Mouse (Mus musculus) gastrocnemius, adult 18-20 months (tissue): Measurements from ENCODE around the gene Vamp9. TPM values are rescaled to one million over a fixed set of nuclear protein-coding genes. Genes with fewer than 3 reads are reported as not detected.

ENCODE experiments used
- DNase-seq: peaks from one replicate; pipeline ENCODE4 v3.0.0; 2021; ENCODE audit warnings: low spot score
- long read RNA-seq, 2 experiments: library from polyadenylated mRNA; stranded (forward); transcript quantifications; one replicate each; pipeline ENCODE4 v2.0.0; 2021
- total RNA-seq, 2 experiments: library from RNA; stranded (reverse); gene quantifications; 2 replicates each; pipeline ENCODE4 v1.2.3; 2021

Gene Vamp9
- not detected for total RNA-seq
- long read RNA-seq, experiment 1: 0 reads
- long read RNA-seq, experiment 2: 0 reads

- DNase-seq: peak; percentile 94
Measured at GRCm38 (mm10) chr5:99906181-99906956, at the start of gene Vamp9. Vamp9 (plus strand) TSS chr5:99906254.

- DNase-seq: no peak
Measured at GRCm38 (mm10) chr5:99857106-99857637, 48.9 kb upstream of the Vamp9 start.

GRCm38 (mm10) chr5:99859637-99860433, 46.2 kb upstream of the Vamp9 start:
- no peak for DNase-seq

- no peak for DNase-seq
Measured at GRCm38 (mm10) chr5:99861816-99862215, 44.2 kb upstream of the Vamp9 start.

GRCm38 (mm10) chr5:99863656-99864380, 42.2 kb upstream of the Vamp9 start:
- no peak for DNase-seq

- no peak for DNase-seq
Measured at GRCm38 (mm10) chr5:99865779-99866178, 40.3 kb upstream of the Vamp9 start.

- DNase-seq: no peak
Measured at GRCm38 (mm10) chr5:99868286-99868685, 37.8 kb upstream of the Vamp9 start.

GRCm38 (mm10) chr5:99868923-99869322, 37.1 kb upstream of the Vamp9 start:
- no peak for DNase-seq

GRCm38 (mm10) chr5:99877565-99877964, 28.5 kb upstream of the Vamp9 start:
- no peak for DNase-seq

- no peak for DNase-seq
Measured at GRCm38 (mm10) chr5:99882441-99882840, 23.6 kb upstream of the Vamp9 start.

- DNase-seq: no peak
Measured at GRCm38 (mm10) chr5:99884035-99884434, 22.0 kb upstream of the Vamp9 start.

- no peak for DNase-seq
Measured at GRCm38 (mm10) chr5:99887133-99887532, 18.9 kb upstream of the Vamp9 start.

GRCm38 (mm10) chr5:99891516-99892441, 14.3 kb upstream of the Vamp9 start:
- no peak for DNase-seq

GRCm38 (mm10) chr5:99900041-99900440, 6.0 kb upstream of the Vamp9 start:
- no peak for DNase-seq

GRCm38 (mm10) chr5:99905731-99906130, 323 bp upstream of the Vamp9 start:
- DNase-seq: no peak

GRCm38 (mm10) chr5:99915494-99915893, 9.4 kb downstream of the Vamp9 start:
- no peak for DNase-seq

- DNase-seq: no peak
Measured at GRCm38 (mm10) chr5:99922033-99922432, 16.0 kb downstream of the Vamp9 start.

- DNase-seq: peak; percentile 36
Measured at GRCm38 (mm10) chr5:99927951-99928350, 21.9 kb downstream of the Vamp9 start.

- no peak for DNase-seq
Measured at GRCm38 (mm10) chr5:99931910-99932309, 25.9 kb downstream of the Vamp9 start.

- no peak for DNase-seq
Measured at GRCm38 (mm10) chr5:99939440-99939839, 33.4 kb downstream of the Vamp9 start.

- no peak for DNase-seq
Measured at GRCm38 (mm10) chr5:99941273-99941672, 35.2 kb downstream of the Vamp9 start.
